Mouse (Mus musculus) 3T3-L1 (cell line): ENCODE results near the gene Tmtc1.

Experiments used
- DNase-seq: peaks from one replicate; pipeline ENCODE4 v3.0.0-alpha.2; 2015; ENCODE audit warnings: low read depth, low spot score

Tmtc1 gene

DNA sequence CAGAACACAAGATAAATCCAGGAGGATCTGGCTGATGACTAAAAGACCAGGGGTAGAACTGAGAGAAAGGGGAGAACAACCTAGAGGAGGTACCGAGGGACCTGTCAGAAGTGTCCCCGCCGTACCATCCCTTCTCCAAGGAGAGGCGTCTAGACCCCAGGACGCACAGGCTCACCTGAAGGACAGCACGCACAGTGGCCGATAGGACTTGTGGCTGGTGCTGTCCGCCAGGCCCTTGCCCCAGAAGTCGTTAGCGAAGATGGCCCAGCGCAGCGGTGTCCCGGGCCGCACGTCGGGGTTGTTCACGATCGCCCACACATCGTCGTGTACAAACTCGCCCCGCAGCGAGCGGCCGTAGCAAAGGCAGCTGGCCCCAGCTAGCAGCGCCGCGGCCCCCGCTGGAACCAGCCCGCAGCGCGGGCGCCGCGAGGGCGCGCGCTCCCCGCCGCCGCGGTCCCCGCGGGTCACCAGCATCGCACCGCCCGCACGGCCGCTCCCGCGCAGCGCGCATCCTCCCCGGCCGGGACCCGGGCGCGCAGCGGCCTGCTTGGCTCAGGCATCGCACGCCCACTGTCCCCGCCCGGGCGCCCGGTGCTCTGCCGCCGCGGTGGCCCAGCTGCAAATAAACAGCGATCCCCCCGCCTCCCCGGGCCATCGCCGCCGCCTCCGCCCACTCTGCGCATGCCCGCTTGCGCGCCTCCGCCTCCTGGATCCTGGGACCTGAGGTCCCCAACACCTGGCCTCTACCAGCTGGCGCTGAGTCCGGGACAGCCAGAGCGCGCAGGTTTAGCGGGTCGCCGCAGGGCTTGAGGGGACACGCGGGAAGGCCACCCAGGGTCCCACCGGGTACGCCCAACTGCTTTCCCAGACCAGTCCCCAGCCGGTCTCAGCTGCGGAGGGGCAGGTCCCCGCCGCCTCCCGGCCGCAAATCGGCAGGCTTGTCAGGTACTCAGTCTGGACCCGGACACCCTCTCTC, at the start of gene Tmtc1:
Tmtc1 (minus strand) TSS at position 664 of the 976 bp plus-strand sequence.
- no peak for DNase-seq

DNA sequence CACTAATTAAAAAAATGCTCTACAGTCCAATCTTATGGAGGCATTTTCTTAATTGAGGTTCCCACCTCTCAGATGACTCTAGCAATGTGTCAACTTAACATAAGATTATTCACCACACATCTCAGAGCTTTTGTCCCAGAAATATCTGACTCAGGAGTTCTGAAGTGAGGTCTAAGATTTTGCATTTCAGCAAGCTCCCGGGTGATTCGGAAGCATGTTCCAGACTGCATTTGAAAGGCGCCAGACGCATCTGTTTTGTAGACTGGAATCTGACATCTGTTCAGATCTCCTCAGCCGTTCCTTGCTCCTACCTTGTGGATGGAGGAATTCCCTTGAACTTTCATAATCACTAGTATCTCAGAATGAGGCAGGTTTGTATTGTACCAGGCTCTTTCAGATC, 47.7 kb upstream of the Tmtc1 start:
- no peak for DNase-seq

DNA sequence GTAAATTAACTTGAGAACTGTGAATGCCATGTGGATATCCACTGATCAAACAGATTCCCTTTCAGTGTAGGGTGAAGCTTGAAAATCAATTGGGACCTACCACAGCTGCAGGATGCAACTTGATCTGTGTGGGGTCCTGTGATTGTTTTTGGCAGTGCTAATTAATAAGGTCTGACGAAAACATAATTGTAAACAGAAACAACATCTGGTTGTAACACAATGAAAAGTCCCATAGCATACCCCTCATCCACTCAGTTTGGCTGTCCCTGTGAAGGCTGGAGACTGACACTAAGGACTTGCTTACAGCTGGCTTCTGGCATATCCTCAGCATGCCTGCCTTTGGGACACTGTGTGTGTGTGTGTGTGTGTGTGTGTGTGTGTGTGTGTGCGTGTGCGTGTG, 42.6 kb upstream of the Tmtc1 start:
- DNase-seq, result no peak

DNA sequence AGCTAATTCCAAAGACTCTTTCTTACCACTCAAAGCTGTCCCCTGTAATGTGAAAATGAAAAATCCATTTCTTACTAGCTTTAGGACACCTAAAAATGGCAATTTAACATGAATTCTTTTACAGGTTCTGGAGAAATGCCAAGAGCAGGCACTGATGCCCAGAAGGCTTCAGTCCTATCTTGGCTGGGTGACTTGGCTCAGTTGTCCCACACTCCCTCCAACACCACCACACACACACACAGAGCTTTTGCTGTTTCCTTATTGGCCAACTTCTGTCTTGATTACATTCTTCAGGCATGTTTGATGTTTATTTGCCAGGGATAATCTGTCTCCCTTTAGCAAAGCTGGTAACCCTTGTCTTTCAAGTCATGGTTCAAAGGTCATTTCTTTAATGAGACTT, 37.7 kb upstream of the Tmtc1 start:
- DNase-seq, result no peak

DNA sequence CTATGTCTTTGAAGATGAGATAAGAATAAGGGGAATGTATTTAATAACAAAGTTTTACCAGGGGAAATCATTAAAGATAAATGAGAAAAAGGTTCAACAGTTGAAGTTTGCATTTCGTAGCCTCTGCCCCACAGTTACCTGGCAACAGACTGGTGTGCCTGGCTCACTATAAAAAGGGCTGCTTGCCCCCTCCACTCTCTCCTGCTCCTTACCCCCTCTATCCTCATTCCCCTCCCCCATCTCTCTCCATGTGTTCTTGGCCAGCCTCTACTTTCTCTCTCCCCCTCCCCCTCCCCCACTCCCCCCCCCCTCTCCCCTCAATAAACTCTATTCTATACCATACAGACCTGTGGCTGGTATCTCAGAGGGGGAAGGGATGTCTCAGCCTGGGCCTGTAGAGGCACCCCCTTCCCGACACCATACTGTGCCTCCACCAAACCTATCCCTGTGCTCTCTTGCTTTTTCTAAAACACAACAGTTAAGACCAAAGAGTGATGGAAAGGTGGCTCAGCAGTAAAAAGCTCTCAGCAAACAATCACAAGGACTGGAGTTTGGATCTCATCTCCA, 35.6 kb upstream of the Tmtc1 start:
- no peak for DNase-seq

DNA sequence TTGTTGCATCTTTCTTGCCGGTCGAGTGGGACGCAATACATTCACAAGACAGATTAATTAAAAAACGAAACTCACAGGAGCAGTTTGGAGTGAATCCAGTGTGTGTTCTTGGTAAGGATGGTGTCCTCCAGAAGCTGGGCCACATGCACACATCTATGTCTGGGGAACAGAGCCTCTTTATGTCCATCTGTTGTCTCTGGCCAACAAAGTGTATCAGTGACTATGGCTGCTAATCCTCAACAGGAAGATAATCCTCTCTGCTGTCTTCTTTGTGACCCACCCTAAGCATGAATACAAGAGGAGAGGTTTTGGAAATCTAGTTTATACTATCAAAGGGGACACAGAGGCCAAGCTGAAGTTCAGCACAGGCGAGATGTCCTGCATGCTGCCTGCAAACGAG, 34.2 kb upstream of the Tmtc1 start:
- DNase-seq, result no peak

DNA sequence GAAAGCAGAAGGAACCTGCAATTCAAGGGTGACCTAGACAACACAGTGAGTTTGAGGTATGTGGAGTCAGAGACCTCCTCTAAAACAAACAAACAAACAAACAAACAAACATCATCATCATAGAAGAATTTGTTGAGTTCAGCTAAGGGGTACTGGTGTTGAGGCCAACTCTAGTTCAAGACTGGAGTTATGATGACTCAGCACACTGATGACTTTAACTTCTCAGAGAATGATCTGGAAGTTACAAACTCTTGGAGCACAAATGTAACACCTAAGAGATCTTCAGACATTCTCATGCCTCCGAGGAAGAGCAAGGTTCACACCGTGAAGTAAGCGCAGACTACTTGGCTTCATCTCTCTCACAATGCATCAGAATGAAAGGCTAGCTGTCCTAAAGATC, 28.1 kb upstream of the Tmtc1 start:
- no peak for DNase-seq

DNA sequence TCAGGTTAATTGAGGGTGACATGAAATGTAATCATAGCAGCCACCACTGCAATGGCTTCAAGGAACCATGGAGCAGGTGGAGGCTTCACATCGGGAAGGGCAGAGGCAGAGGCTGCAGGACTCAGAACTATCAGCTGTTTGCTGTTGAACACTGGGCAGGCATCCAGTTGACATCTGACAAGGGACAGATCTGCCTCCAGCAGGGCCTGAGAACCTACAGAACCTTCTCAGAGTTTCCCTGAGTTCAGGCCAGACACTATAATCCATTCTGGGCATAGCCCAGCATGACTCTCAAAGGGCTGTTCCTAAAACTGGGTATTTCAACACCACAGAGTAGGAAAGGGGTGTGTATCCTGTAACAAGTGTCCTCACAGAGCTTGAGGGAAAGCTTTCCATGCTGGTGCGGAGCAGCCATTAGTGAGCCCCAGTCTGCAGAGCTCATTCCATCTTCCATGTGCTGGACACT, 23.8 kb upstream of the Tmtc1 start:
- DNase-seq, result peak; percentile 12

DNA sequence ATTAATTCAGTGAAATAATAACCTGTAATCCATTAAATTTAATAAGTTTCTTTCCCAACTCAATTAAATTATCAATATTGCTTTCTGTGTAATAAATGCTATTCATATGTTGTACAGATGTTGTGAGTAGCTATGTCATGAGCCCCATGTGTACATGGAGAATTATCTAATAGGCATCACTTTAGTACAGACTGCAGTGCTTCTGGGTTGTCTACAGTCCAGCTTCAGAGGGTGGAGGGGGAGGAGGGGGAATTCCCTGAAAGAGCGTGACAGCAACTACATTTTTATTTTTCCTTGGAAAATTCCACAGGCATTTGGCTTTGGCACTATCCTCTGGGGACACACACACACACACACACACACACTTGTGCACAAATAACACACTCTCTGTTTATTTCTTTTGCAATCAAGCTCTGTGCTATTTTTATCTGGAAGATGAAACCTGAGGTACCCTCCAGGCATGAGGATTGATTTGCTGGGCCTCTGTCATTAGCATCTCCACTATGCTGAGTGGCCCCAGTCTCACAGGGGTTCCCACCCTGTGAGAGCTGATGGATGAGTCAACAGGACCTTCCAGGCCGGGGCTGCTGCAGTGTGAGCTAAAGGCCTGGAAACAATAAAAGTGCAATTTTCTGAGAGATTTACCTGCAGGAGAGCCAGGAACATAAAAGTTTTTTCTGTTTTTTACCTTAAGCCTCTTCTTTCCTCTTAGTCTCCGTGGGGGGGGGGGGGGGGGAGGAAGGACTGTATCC, 23.2 kb upstream of the Tmtc1 start:
- DNase-seq, result peak; percentile 16

DNA sequence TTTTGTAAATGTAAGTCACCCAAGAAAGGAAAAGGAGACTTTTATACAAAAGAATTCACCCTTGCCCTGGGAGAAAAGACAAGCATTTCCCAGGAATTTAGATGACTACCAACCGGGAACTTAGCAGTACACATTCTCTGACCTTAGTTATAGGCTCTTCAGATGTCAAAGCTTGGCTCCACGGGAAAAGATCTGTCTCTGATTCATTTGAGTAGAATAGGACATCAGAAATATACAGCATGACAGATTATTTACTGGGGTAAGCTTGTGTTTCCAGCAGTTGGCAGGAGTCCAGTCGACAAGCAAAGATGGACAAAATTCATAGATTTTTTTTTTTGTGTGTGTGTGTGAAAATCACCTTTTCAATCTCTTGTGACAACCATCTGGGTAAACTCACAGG, 15.4 kb upstream of the Tmtc1 start:
- DNase-seq, result no peak

DNA sequence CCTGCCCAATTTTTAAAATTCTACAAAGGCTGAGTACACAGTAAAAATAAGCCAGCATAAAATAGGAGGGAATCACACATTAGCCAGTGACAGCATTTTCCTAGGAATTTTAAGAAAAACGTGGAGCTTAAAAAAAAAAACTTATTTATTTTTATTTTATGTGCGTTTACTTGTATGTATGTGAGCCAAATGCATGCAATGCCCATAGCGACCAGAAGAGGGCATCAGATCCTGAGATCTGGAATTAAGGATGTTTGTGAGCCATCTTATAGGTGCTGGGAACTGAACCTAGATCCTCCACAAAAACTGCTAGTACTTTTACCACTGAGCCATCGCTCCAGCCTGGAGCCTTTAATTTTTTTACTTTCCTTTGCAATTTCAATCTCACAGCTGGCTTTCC, 11.3 kb upstream of the Tmtc1 start:
- no peak for DNase-seq

DNA sequence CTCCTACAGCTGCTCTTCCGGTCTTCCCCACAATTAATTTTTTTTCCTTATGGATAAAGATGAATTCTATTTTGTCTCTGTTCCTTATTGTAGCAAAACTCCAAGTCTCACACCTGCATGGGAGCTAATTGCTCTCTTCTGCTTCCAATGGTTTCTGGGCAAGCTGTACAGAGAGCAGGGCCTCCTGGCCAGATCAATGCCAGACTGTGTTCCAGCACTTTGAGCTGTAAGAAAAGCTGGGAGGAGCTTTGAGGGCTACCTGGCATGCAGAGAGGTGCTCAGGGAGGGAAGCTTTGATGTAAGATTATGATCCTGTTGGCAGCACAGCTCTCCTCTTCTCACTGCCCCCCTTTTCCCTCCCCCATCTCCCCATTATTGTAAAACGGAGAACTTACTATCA, 10.6 kb upstream of the Tmtc1 start:
- no peak for DNase-seq

DNA sequence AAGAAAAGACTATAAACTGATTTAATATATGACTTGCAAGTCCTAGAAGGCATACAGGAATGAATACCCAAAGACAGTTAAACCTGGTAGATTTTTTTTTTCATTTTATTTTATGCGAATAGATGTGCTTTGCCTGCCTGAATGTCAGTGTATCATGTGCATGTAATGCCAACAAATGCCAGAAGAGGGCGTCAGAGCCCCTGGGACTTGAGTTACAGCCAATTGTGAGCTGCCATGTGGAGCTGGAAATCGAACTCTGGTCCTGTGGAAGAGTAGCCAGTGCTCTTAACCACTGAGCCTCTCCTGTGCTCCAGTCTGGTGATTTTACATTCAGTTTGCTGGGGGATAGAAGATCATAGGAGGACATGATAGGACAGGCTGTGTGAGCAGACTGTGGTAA, 4.0 kb upstream of the Tmtc1 start:
- no peak for DNase-seq

DNA sequence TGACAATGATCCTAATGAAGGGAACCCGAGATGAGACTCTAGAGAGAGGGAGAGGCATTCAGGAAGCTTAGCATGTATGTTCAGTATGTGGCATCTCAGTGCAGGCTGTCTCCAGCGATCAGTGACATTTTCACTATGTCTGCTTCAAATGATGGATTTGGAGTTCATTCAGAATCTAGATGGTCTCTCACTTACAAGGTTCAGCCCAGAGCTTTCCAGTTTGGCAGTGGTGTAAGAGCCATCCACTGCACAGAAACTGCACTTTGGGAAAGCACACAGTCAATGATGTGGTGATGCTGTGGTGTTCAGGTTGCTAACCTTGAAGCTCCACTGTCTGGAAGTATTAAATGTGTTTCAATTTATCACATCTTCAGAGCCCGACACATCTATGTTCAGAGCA, 1.9 kb upstream of the Tmtc1 start:
- no peak for DNase-seq

DNA sequence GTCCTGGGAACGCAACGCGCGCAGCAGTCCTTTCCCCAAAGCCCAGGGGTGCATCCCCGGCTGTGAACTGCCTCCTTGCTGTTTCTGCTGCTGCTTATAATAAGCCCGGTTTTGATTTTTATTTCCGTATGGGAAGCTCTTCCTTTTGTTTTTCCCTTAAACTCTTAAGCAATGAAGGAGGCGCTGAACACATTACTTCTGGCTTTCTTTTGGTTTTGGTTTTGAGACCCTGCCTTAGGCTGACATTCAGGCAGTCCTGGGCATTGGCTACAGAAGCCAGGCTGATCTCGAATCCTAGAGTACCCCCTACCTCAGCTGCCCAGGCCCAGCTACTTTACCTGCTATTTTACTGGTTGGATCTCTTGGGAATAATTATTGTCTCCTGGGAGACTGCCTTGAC, 607 bp upstream of the Tmtc1 start:
- no peak for DNase-seq

DNA sequence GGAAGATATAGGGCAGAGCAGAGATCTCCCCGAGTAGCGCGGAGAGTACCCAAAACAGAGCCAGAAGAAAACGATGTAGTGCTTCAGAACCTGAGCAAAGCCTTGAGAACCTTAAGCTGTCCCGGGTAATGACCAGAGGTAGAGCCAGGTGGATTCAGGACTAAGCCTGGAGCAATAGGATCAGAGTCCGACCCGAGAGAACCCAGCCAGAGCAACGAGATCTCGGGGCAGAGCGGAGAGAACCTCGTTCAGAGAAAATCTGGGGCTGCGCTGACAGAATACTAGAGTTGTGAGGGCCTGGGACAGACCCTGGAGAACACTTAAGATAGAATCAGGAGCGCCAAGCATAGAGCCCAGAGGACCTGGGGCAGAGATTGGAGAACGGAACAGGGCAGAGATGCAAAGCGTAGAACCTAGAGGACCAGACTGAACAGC, 881 bp downstream of the Tmtc1 start:
- DNase-seq, result no peak

DNA sequence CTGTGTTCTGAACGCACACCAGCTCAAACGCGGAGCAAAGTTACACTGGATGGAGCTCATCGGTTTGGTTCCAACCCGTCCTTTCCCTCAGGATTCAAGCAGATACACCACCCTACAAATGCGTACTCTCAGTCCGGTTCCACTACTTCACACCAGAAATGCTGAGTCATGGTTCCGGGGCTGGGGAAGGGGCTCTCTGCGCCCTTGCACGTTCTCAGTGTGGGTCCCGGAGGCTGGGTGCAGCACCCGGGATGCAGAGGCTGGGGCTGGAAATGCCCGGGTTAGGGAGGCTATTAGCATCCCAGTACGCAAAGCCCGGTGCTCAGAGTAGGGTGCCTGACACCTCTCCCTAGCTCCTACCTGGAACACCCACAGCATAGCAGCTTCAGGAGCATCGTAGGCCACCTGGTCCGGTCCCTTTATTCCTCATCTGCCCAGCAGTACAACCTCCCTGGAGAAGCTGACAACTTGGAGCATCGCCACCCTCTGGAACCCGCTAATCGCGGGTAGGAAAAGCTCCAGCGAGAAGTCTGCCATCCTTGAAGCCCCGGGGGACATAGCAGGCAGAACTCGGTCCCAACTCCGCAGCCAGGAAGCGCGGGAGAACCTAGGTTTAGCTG, 1.4 kb downstream of the Tmtc1 start:
- DNase-seq, result no peak

DNA sequence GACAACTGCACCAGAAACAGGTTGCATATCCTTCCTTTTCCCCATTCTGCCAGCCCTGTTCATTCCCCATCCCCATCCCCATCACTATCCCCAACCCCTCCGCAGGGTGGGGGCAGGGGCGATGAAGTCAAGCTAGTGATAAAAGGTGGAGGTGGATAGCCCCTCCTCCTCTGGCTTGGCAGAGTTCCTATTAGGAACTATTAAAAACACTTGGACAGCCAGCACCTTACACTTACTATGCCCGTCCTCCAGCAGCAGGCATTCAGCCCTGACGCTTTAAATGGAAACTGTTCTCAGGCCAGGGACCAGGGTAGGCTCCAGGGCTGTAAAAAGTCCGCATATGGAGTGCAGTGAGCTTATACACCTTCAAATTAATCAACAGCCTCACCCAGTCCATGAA, 2.3 kb downstream of the Tmtc1 start:
- DNase-seq, result no peak

DNA sequence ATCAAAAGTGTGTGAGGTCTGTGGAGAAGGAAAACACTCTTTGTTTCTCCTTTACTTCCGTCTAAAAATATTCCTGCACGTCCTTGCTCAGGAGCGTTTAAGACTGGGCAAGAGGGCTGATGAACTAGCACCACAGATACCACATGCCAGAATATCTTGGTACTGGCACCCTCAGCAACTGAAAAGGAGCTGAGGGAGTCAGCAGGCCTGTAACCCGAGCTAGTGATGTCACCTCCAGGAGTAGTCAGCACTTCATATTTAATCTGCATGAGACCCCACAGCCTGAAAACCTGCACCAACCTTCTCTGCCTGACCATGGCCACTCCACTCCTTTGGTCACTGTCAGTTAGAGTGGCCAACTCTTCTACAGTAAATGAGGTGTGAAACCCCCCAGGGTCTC, 5.1 kb downstream of the Tmtc1 start:
- DNase-seq, result no peak

DNA sequence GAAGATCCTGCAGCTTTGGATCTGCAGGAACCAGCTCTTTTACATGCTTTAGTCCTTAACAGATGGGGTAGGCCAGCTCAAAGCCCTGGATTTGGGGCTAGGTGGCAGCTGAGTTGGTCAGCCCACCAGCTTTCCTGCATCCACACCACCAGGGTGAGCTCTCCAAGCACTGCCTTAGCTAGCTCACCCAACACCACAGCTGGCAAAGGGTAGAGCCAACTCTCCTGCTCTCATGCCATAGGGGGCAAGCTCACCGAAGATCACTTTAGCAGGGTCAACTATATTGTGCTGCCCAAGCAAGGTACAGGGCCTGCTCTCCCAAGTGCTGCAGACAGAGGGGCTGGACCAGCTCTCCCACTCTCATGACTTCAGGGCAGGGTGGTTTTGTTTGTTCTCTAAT, 6.6 kb downstream of the Tmtc1 start:
- no peak for DNase-seq

DNA sequence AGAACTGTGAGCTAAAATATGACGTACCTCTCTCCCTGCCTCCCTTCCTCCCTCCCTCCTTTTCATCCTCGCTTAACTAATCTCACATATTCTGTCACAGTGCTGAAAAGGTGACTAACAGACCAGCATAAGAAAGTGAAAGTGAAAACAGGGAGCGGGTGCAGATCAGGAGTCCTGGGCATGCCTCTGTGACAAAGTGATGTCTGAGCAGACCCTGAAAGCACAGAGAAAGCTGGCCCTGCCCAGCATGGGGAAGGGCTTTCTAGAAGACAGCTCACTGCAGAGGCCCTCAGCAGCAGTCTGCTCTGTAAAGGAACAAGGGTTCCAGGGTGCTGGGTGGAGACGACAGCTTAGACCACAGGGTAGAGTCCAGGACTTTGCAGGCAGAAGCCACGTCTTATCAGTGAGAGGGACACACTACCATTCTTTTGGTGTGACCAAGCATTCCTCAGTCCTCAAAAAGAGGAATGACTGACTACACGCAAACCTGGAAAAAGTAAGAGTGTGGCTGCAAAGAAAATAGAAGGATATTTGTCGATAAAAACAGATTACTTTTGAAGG, 7.7 kb downstream of the Tmtc1 start:
- peak; percentile 45 for DNase-seq

DNA sequence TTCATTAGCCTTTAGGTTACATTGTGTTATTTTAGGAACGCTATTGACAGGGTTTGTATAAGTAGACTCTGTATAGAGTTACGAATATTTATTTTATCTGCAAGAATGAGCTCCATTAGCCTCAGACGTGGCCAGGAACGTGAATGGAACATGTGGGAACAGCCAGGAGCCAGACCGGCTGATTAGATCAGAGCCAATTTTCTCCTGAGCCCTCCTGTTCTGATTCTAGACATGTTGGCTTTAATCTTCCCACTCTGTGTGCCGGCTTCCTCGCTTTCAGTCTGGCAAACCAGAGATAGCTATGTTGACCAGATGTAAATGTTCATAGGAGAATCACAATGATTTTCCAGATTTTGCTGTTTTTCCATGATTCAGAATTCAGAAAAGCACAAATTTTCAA, 22.6 kb downstream of the Tmtc1 start:
- DNase-seq, result no peak
